Mouse (Mus musculus): ENCODE data around the gene Btbd35f14. TPM values are rescaled to one million over a fixed set of nuclear protein-coding genes. Genes with fewer than 3 reads are reported as not detected.
"Not testable (repeated sequence)": the region's sequence is repeated elsewhere in the genome, so short reads cannot be mapped to it uniquely, and the experiment has no call there.

Btbd35f14 gene
- polyA plus RNA-seq (2015; fragmentation: Nextera tagmentation; extraction: Ambion mirVana) = not detected in 2 replicates

DNA sequence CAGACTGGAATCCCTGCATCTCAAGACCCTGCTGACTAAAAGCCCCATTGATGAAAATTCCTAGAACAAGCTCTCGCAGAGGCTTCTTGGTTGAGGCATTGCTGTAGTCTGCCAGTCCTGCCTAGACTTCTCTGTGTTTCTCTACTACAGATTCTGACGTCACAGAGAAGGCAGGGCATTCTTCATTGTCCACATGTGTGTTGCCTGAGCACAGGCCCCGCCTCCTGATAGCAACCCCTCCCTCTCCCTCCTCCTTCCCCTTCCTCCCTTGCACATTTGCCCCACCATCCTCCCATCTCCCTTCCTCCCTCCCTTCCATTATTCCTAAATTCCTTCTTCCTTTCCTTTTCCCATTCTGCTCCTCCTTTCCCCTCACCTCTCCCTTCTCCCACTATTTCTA is at the start of gene Btbd35f14:
Gene Btbd35f14 (minus strand): TSS at position 101 of the 400 bp plus-strand sequence.
- not testable (repeated sequence) for H3K9ac ChIP-seq (ENCODE audit: low read depth, low read length); H3K36me3 ChIP-seq (ENCODE audit: control insufficient read depth, insufficient read depth, low read length); ATAC-seq; H3K4me2 ChIP-seq (ENCODE audit: low read length); H3K4me1 ChIP-seq (ENCODE audit: control insufficient read depth, insufficient read depth, low read length); H3K27me3 ChIP-seq (ENCODE audit: control insufficient read depth, insufficient read depth, low read depth, low read length); H3K4me3 ChIP-seq (ENCODE audit: low read depth, low read length); H3K27ac ChIP-seq (ENCODE audit: low read length); H3K9me3 ChIP-seq (replicated peaks; ENCODE audit: control insufficient read depth, low read length, poor library complexity, severe bottlenecking)
- no CpG with 5 or more reads among the region's 3 CpGs for WGBS

DNA sequence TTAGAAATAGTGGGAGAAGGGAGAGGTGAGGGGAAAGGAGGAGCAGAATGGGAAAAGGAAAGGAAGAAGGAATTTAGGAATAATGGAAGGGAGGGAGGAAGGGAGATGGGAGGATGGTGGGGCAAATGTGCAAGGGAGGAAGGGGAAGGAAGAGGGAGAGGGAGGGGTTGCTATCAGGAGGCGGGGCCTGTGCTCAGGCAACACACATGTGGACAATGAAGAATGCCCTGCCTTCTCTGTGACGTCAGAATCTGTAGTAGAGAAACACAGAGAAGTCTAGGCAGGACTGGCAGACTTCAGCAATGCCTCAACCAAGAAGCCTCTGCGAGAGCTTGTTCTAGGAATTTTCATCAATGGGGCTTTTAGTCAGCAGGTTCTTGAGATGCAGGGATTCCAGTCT is 45.3 kb downstream of the Btbd35f14 start, which contains the start of gene Btbd35f13:
Gene Btbd35f13 (plus strand): TSS at position 301 of the 400 bp plus-strand sequence.
- 88% methylated on average over 2 of the region's 3 CpGs for WGBS
- H3K27ac ChIP-seq (ENCODE audit: low read length); ATAC-seq; H3K4me2 ChIP-seq (ENCODE audit: low read length); H3K27me3 ChIP-seq (ENCODE audit: control insufficient read depth, insufficient read depth, low read depth, low read length); H3K4me3 ChIP-seq (ENCODE audit: low read depth, low read length); H3K9ac ChIP-seq (ENCODE audit: low read depth, low read length); H3K4me1 ChIP-seq (ENCODE audit: control insufficient read depth, insufficient read depth, low read length); H3K36me3 ChIP-seq (ENCODE audit: control insufficient read depth, insufficient read depth, low read length); H3K9me3 ChIP-seq (replicated peaks; ENCODE audit: control insufficient read depth, low read length, poor library complexity, severe bottlenecking): not testable (repeated sequence)

Other genes with a start within 250 kb of the Btbd35f14 start
- gene Btbd35f15, start 125.0 kb downstream of the Btbd35f14 start, polyA plus RNA-seq (2015; fragmentation: Nextera tagmentation; extraction: Ambion mirVana) = not detected in 2 replicates
- gene Btbd35f13, start 45.2 kb downstream of the Btbd35f14 start, polyA plus RNA-seq (2015; fragmentation: Nextera tagmentation; extraction: Ambion mirVana) = not detected in 2 replicates